Mouse (Mus musculus): Measurements from ENCODE around the gene Il6ra.

- no peak for TF ChIP-seq CTCF (IDR thresholded peaks at IDR 0.05; ENCODE audit: insufficient read depth, low read depth, low read length)
- TF ChIP-seq POLR2A (IDR thresholded peaks at IDR 0.05; ENCODE audit: insufficient read depth, low read depth, low read length), result no peak
Measured at GRCm38 (mm10) chr3:89842258-89842657, 70.7 kb downstream of the Il6ra start.

All from olfactory bulb, adult 2 months (tissue).